Mouse (Mus musculus) lung, embryonic 14.5 days (tissue): ENCODE measurements at regions not wholly inside any gene's neighbourhood (a gene's known extent, or its start where the extent isn't known, plus 50 kb on each side); places are given as distances from the start of the nearest gene placed in this dataset.
A peak's percentile ranks its signal among the peaks of the same experiment; 100 is the strongest.

Experiments used
- ATAC-seq: fragments of 200-750 bp; cut with Nextera tagmentation; 2 replicates; pipeline ENCODE4 v1.8.0; 2017; ENCODE audit warnings: mild to moderate bottlenecking, moderate TSS enrichment, moderate library complexity; ENCODE audit not compliant: insufficient read depth
- DNase-seq: peaks from one replicate; pipeline ENCODE4 v3.0.0-alpha.2; 2015
- H3K27ac ChIP-seq: fragments of 300-500 bp; sonication (generic); 2 replicates; pipeline ENCODE4 v1.5.1; 2014; ENCODE audit warnings: low read depth, mild to moderate bottlenecking, moderate library complexity
- H3K27me3 ChIP-seq: fragments of 300-500 bp; sonication (generic); 2 replicates; pipeline ENCODE4 v1.6.1; 2014; ENCODE audit warnings: low read length, control low read depth; ENCODE audit not compliant: insufficient read depth
- H3K36me3 ChIP-seq: fragments of 300-500 bp; sonication (generic); 2 replicates; pipeline ENCODE4 v1.6.1; 2014; ENCODE audit warnings: control low read depth; ENCODE audit not compliant: insufficient read depth
- H3K4me1 ChIP-seq: fragments of 300-500 bp; sonication (generic); 2 replicates; pipeline ENCODE4 v1.6.1; 2014; ENCODE audit warnings: antibody characterized with exemption, control low read depth; ENCODE audit not compliant: insufficient read depth
- H3K4me2 ChIP-seq: fragments of 300-500 bp; sonication (generic); 2 replicates; pipeline ENCODE4 v1.6.1; 2014; ENCODE audit warnings: mild to moderate bottlenecking
- H3K4me3 ChIP-seq: fragments of 300-500 bp; sonication (generic); 2 replicates; pipeline ENCODE4 v1.5.1; 2014; ENCODE audit warnings: low read depth, low read length
- H3K9ac ChIP-seq: fragments of 300-500 bp; sonication (generic); 2 replicates; pipeline ENCODE4 v1.6.1; 2014
- H3K9me3 ChIP-seq: fragments of 300-500 bp; sonication (generic); 2 replicates; pipeline ENCODE4 v1.6.1; 2016; ENCODE audit warnings: low read depth, low read length, control low read depth
- CTCF ChIP-seq: IDR thresholded peaks from 2 replicates; pipeline ENCODE4 v1.5.1; 2016; ENCODE audit warnings: antibody characterized with exemption, low read depth
- WGBS: fragments of 180-500 bp; shearing (Covaris S2); extraction: QIAGEN DNeasy Blood & Tissue Kit; methylation state at CpG from one replicate; pipeline ENCODE4 v1.1.7; 2014; 5-methylcytosine and 5-hydroxymethylcytosine counted together

DNA sequence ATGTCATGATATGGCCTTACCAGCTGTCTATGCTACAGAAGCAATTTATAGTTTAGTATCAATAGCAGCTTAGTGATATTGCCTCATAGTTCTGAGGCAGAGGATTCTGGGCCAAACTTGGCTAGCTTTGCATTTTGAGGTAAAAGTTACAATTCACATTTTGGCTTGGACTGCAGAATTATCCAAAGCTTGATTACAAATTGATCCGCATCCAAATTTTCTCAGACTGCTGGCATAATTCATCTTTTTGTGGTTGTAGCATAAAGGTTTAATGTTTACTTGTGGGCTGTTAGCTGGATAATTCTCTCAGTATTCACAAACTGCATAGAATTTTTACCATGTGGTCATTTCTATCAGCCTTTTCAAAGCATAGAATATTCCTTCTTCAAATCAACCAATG lies 589.9 kb upstream of the Pdcd1 start:
- H3K36me3 ChIP-seq = no peaks in the 10 kb centered on the region
- DNase-seq (peak; percentile 28), ATAC-seq (no peak)
- no peak overlapping the region for H3K9ac ChIP-seq
- no peak overlapping the region for H3K4me2 ChIP-seq
- no peak overlapping the region for H3K4me3 ChIP-seq
- 76% methylated on average over 1 of the region's 1 CpGs for WGBS
- TF ChIP-seq CTCF = no peak
- no peaks in the 10 kb centered on the region for H3K9me3 ChIP-seq
- no peaks in the 10 kb centered on the region for H3K4me1 ChIP-seq
- no peak overlapping the region for H3K27ac ChIP-seq
- H3K27me3 ChIP-seq = no peaks in the 10 kb centered on the region

DNA sequence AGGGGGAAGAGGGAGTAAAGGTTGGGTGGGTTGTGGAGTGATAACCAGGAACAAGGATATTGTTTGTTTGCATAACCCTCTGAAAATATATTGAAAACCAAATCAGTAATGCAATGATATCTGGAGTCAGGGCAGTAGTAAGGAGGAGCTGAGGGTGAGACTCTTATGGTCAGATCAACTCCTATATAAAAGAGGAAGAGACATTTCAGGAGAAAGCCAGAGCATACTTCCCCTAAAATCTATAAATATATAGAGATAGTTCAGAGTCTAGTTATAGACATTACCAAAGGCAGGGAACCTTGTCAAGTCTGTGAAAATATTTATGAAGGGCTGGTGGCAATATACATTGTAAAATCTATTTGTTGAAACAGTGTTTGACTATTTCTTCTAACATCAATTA lies 605.9 kb upstream of the Pdcd1 start:
- Histone ChIP-seq H3K36me3 (no peaks in the 10 kb centered on the region), H3K27ac (no peak overlapping the region), H3K27me3 (no peaks in the 10 kb centered on the region), H3K9me3 (no peaks in the 10 kb centered on the region), H3K4me2 (no peak overlapping the region), H3K4me1 (no peaks in the 10 kb centered on the region), H3K4me3 (no peak overlapping the region), H3K9ac (no peak overlapping the region)
- DNase-seq (no peak), ATAC-seq (no peak)
- no peak for TF ChIP-seq CTCF

DNA sequence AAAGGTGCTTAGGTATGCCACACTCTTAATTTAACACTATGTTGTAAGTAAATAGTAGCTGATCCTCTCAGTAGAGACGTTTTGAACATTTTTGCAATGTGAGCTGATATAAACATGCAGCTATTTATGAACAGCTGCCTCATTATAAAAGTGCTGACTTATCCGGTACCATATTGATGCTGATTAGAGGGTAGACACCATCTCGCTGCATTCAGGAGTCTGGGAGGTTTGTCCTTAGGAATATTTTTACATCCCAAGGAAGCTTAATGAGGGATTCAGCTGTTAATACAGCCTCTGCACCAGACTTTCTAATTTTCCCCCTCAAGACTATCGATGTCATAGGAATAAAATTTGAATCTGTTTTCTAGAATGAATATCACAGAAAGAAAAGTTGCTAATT lies 619.3 kb upstream of the Pdcd1 start:
- no peaks in the 10 kb centered on the region for H3K27me3 ChIP-seq
- no peak for TF ChIP-seq CTCF
- DNase-seq (no peak), ATAC-seq (no peak)
- H3K9ac ChIP-seq = no peak overlapping the region
- WGBS = 56% methylated on average over 4 of the region's 4 CpGs
- no peaks in the 10 kb centered on the region for H3K4me1 ChIP-seq
- no peak overlapping the region for H3K4me2 ChIP-seq
- H3K36me3 ChIP-seq = no peaks in the 10 kb centered on the region
- no peak overlapping the region for H3K27ac ChIP-seq
- H3K4me3 ChIP-seq = no peak overlapping the region
- no peaks in the 10 kb centered on the region for H3K9me3 ChIP-seq

DNA sequence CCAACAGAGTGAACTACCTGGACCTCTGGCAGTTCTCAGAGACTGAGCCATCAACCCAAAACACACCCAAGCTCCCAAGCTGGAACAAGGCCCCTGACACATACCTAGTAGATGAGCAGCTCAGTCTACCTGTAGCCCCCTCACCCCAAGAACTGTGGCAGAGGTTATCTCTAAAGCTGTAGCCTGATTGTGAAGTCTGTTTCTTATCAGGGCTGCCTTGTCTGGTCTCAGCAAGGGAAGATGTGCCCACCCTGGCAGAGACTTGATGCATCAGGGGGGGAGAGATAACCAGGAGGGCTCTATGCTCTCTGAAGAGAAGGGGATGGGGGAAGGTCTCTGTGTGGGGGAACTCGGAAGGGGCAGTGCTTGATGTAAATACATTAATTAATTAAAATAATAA lies 612.9 kb upstream of the Fam174a start:
- Histone ChIP-seq H3K27me3 (no peaks in the 10 kb centered on the region), H3K4me2 (no peak overlapping the region), H3K4me1 (no peaks in the 10 kb centered on the region), H3K4me3 (no peak overlapping the region), H3K9me3 (no peaks in the 10 kb centered on the region), H3K9ac (no peak overlapping the region), H3K36me3 (no peaks in the 10 kb centered on the region), H3K27ac (no peak overlapping the region)
- ATAC-seq (no peak), DNase-seq (no peak)
- no peak for TF ChIP-seq CTCF
- 37% methylated on average over 1 of the region's 1 CpGs for WGBS

DNA sequence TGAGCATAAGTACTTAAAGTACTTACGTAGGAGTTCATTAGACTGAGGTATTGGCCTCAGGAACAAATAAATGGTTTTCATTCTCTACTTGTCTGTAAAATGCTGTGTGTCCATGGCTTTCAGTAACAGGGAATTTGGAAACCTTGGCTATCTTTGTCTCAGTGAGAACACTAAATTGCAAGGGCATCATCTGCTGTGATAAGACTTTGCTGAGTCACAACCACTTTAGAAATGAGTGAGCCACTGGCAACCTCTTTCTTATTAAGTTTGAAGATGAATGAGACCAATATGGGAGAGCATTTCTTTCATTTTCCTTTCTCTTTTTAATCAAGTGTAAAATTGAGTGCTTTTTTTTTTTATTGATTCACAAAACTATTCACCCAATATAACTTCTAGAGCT lies 611.7 kb upstream of the Fam174a start:
- Histone ChIP-seq H3K4me1 (no peaks in the 10 kb centered on the region), H3K36me3 (no peaks in the 10 kb centered on the region), H3K27me3 (no peaks in the 10 kb centered on the region), H3K4me3 (no peak overlapping the region), H3K9me3 (no peaks in the 10 kb centered on the region), H3K27ac (no peak overlapping the region), H3K4me2 (no peak overlapping the region), H3K9ac (no peak overlapping the region)
- ATAC-seq (no peak), DNase-seq (no peak)
- WGBS = 84% methylated on average over 1 of the region's 1 CpGs
- no peak for TF ChIP-seq CTCF

DNA sequence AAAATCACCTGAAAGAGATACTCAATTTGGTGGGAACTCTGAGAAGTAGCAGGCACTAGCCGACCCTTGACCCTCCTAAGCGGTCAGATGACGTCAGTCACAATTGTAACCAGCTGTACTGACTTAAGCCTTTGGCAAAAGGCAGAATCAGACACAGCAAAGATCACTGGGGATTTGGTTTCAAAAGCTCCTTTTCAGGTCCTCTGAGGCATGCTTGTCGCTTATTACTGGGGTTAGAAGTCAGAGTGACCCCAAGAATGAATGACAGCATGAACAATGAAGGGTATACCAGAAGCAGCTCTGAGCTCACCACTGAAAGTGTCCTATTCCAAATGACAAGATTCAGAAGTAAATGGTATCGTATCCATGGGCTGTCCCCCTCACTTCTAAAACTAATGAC lies 600.6 kb upstream of the Fam174a start:
- Histone ChIP-seq H3K27ac (no peak overlapping the region), H3K9ac (no peak overlapping the region), H3K4me1 (no peaks in the 10 kb centered on the region), H3K4me3 (no peak overlapping the region), H3K27me3 (no peaks in the 10 kb centered on the region), H3K9me3 (no peaks in the 10 kb centered on the region), H3K4me2 (no peak overlapping the region), H3K36me3 (no peaks in the 10 kb centered on the region)
- 62% methylated on average over 5 of the region's 5 CpGs for WGBS
- DNase-seq (no peak), ATAC-seq (no peak)
- no peak for TF ChIP-seq CTCF

DNA sequence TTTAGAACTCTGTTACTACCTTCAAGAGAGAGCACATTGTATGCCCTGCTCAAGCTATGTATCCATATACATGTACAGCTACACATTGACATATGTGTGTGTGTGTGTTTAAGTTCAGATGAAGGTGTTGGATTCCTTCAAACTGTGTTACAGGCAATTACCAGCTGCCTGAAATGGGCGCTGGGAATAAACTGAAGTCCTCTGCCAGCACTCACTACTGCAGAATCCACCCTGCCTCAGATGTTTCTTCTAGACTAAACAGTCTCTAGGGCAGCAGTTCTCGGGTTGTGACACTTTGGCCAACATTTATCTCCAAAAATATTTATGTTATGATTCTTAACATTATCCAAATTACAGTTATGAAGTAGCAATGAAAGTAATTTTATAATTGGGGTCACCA lies 595.7 kb upstream of the Fam174a start:
- Histone ChIP-seq H3K9ac (no peak overlapping the region), H3K4me1 (no peaks in the 10 kb centered on the region), H3K36me3 (no peaks in the 10 kb centered on the region), H3K27me3 (no peaks in the 10 kb centered on the region), H3K27ac (no peak overlapping the region), H3K4me2 (no peak overlapping the region), H3K9me3 (no peaks in the 10 kb centered on the region), H3K4me3 (no peak overlapping the region)
- DNase-seq = peak; percentile 53
- ATAC-seq = peak; percentile 35; the same call in 1 of the 2 replicates
- TF ChIP-seq CTCF = no peak
- WGBS = 36% methylated on average over 2 of the region's 2 CpGs

DNA sequence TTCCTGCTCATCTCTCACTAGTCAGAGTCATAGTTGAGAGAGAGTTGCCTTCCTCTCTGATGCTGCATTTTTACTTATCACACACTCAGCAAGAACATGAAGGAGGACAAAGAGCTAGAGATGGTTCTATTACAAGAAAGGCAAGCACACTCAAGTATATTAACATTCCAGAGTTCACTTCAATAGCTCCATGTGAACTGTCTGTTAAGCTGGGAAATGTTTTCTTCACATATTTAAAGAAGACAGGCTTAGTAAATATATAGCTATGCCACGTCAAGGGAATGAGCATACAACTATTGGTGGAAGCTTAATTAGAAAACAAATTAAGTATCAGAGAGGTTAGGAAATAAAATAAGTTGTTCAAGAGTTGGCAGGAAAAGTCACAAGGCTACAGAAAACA lies 559.9 kb upstream of the Fam174a start:
- Histone ChIP-seq H3K9ac (no peak overlapping the region), H3K27me3 (no peaks in the 10 kb centered on the region), H3K27ac (no peak overlapping the region; the same call in 1 of the 2 replicates), H3K9me3 (no peaks in the 10 kb centered on the region), H3K4me1 (no peaks in the 10 kb centered on the region), H3K4me2 (no peak overlapping the region), H3K4me3 (no peak overlapping the region), H3K36me3 (no peaks in the 10 kb centered on the region)
- TF ChIP-seq CTCF = no peak
- peak; percentile 66 for DNase-seq
- ATAC-seq = peak; percentile 81; the same call in 1 of the 2 replicates
- 25% methylated on average over 1 of the region's 1 CpGs for WGBS
